Mouse (Mus musculus) stomach, postnatal 0 days (tissue): Measurements from ENCODE around the gene Cbx2. TPM values are rescaled to one million over a fixed set of nuclear protein-coding genes. Genes with fewer than 3 reads are reported as not detected.

ENCODE experiments used
- ATAC-seq: fragments of 200-750 bp; cut with Nextera tagmentation; 2 replicates; pipeline ENCODE4 v1.8.0; 2017; ENCODE audit not compliant: low FRiP score, low TSS enrichment
- DNase-seq: peaks from one replicate; pipeline ENCODE4 v3.0.0-alpha.2; 2016; ENCODE audit warnings: low spot score
- H3K27ac ChIP-seq: fragments of 300-500 bp; sonication (generic); replicated peaks from 2 replicates; pipeline ENCODE4 v1.5.1; 2014; ENCODE audit warnings: mild to moderate bottlenecking, control low read depth
- H3K27me3 ChIP-seq: fragments of 300-500 bp; sonication (generic); 2 replicates; pipeline ENCODE4 v1.6.1; 2014; ENCODE audit warnings: low read length; ENCODE audit not compliant: control insufficient read depth, insufficient read depth
- H3K36me3 ChIP-seq: fragments of 300-500 bp; sonication (generic); 2 replicates; pipeline ENCODE4 v1.6.1; 2014; ENCODE audit warnings: low read length, mixed read lengths; ENCODE audit not compliant: control insufficient read depth, insufficient read depth
- H3K4me1 ChIP-seq: fragments of 300-500 bp; sonication (generic); replicated peaks from 2 replicates; pipeline ENCODE4 v1.6.1; 2014; ENCODE audit warnings: antibody characterized with exemption; ENCODE audit not compliant: control insufficient read depth, insufficient read depth
- H3K4me2 ChIP-seq: fragments of 300-500 bp; sonication (generic); replicated peaks from 2 replicates; pipeline ENCODE4 v1.6.1; 2014; ENCODE audit warnings: low read depth, mild to moderate bottlenecking, control low read depth, moderate library complexity
- H3K4me3 ChIP-seq: fragments of 300-500 bp; sonication (generic); 2 replicates; pipeline ENCODE4 v1.5.1; 2014; ENCODE audit warnings: low read depth, low read length, control low read depth
- H3K9ac ChIP-seq: fragments of 300-500 bp; sonication (generic); 2 replicates; pipeline ENCODE4 v1.6.1; 2014; ENCODE audit warnings: mild to moderate bottlenecking, low read length, control low read depth, mixed read lengths
- H3K9me3 ChIP-seq: fragments of 300-500 bp; sonication (generic); 2 replicates; pipeline ENCODE4 v1.6.1; 2016; ENCODE audit warnings: low read length; ENCODE audit not compliant: control insufficient read depth
- CTCF ChIP-seq: IDR thresholded peaks from 2 replicates; pipeline ENCODE4 v1.5.1; 2016; ENCODE audit warnings: antibody characterized with exemption, low read depth, mild to moderate bottlenecking, moderate library complexity
- EP300 ChIP-seq: optimal IDR thresholded peaks from 2 replicates; pipeline ENCODE3; 2016; ENCODE audit warnings: antibody characterized with exemption
- WGBS: fragments of 180-500 bp; shearing (Covaris S2); extraction: QIAGEN DNeasy Blood & Tissue Kit; methylation state at CpG from one replicate; pipeline ENCODE4 v1.1.7; 2014; 5-methylcytosine and 5-hydroxymethylcytosine counted together
- polyA plus RNA-seq: library from polyadenylated mRNA; unstranded; fragments of >200 nt; fragmentation: Nextera tagmentation; extraction: Ambion mirVana; gene quantifications from 2 replicates; pipeline ENCODE4 v1.2.1, GENCODE M21; 2015

The Cbx2 gene
- polyA plus RNA-seq, 1 experiment from 2014 or later: 5.3 TPM

GRCm38 (mm10) chr11:118981012-118981776, 41.6 kb upstream of the Cbx2 start:
- ATAC-seq (no peak), DNase-seq (no peak)
- Histone ChIP-seq H3K9ac (no peak overlapping the region), H3K4me3 (no peak overlapping the region), H3K9me3 (no peaks in the 10 kb centered on the region), H3K4me1 (no peaks in the 10 kb centered on the region), H3K36me3 (no peaks in the 10 kb centered on the region), H3K27ac (no peak overlapping the region), H3K27me3 (no peaks in the 10 kb centered on the region), H3K4me2 (no peak overlapping the region)
- WGBS: 52% methylated on average over 18 of the region's 18 CpGs
- TF ChIP-seq CTCF (peak; percentile 35), EP300 (no peak)

- no peaks in the 10 kb centered on the region for H3K27me3 ChIP-seq
- H3K36me3 ChIP-seq: no peaks in the 10 kb centered on the region
- DNase-seq (no peak), ATAC-seq (no peak)
- no peaks in the 10 kb centered on the region for H3K4me1 ChIP-seq
- H3K9ac ChIP-seq: no peak overlapping the region
- H3K27ac ChIP-seq: no peak overlapping the region
- 53% methylated on average over 12 of the region's 12 CpGs for WGBS
- TF ChIP-seq CTCF (no peak), EP300 (no peak)
- no peak overlapping the region for H3K4me3 ChIP-seq
- no peaks in the 10 kb centered on the region for H3K9me3 ChIP-seq
- no peak overlapping the region for H3K4me2 ChIP-seq
Measured at GRCm38 (mm10) chr11:118982593-118983113, 40.1 kb upstream of the Cbx2 start.

- Histone ChIP-seq H3K36me3 (no peaks in the 10 kb centered on the region), H3K4me3 (no peak overlapping the region), H3K27ac (no peak overlapping the region), H3K4me1 (no peaks in the 10 kb centered on the region), H3K9me3 (no peaks in the 10 kb centered on the region), H3K9ac (no peak overlapping the region), H3K4me2 (no peak overlapping the region), H3K27me3 (no peaks in the 10 kb centered on the region)
- TF ChIP-seq CTCF: no peak
- no peak for TF ChIP-seq EP300
- ATAC-seq: no peak
- DNase-seq: no peak
- WGBS: 59% methylated on average over 5 of the region's 5 CpGs
Measured at GRCm38 (mm10) chr11:118985571-118985970, 37.2 kb upstream of the Cbx2 start.

DNA sequence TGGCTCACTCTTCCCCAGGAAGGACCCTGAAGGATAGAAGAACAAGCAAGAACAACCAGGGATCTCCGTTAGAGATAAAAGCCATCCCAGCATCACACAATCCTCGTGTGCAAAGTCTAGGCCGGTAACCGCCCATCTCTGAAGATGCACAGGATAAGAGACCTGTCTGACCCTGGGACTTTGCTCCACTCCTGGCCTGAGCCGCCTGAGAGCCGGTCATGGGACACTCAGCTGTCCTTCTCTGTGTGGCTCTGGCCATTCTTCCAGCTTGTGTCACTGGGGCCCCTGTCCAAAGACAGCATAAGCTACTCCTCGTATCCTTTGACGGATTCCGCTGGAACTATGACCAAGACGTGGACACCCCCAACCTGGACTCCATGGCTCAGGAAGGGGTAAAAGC, 34.8 kb upstream of the Cbx2 start, which contains the start of gene Enpp7:
Gene Enpp7 (plus strand): TSS at position 190 of the 400 bp plus-strand sequence.
- Histone ChIP-seq H3K9ac (no peak within 1 kb of the TSS), H3K4me2 (no peak within 1 kb of the TSS), H3K27me3 (no peaks in the 10 kb centered on the region), H3K27ac (no peak within 1 kb of the TSS), H3K4me3 (no peak within 1 kb of the TSS), H3K4me1 (no peaks in the 10 kb centered on the region), H3K9me3 (no peaks in the 10 kb centered on the region), H3K36me3 (no peaks in the 10 kb centered on the region)
- TF ChIP-seq EP300: no peak
- TF ChIP-seq CTCF: no peak
- 86% methylated on average over 10 of the region's 10 CpGs for WGBS
- DNase-seq (no peak), ATAC-seq (no peak)

DNA sequence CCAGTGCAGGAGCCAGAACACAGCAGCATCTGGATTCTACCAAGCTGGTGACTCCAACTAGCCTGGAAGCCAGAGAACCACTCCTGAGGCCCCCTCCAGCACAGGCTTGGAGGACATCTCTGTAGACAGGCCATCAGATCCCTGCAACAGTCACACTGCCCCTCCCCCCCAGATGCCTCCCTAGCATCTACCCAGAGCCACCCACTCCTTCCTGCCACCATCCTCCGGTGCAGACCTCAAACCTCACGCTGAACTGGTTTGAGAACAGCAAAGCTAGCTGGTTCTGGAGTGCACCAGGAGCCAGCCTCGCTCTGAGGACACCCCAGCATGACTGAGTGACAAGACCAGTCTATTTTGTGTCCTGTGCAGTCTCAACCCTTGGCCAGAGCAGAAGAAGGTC, 30.0 kb upstream of the Cbx2 start:
- H3K27ac ChIP-seq: no peak overlapping the region
- no peak overlapping the region for H3K4me3 ChIP-seq
- H3K36me3 ChIP-seq: no peaks in the 10 kb centered on the region
- DNase-seq (no peak), ATAC-seq (no peak)
- no peak overlapping the region for H3K9ac ChIP-seq
- WGBS: 56% methylated on average over 3 of the region's 3 CpGs
- no peaks in the 10 kb centered on the region for H3K27me3 ChIP-seq
- H3K9me3 ChIP-seq: no peaks in the 10 kb centered on the region
- H3K4me2 ChIP-seq: no peak overlapping the region
- TF ChIP-seq CTCF (no peak), EP300 (no peak)
- H3K4me1 ChIP-seq: no peaks in the 10 kb centered on the region

DNA sequence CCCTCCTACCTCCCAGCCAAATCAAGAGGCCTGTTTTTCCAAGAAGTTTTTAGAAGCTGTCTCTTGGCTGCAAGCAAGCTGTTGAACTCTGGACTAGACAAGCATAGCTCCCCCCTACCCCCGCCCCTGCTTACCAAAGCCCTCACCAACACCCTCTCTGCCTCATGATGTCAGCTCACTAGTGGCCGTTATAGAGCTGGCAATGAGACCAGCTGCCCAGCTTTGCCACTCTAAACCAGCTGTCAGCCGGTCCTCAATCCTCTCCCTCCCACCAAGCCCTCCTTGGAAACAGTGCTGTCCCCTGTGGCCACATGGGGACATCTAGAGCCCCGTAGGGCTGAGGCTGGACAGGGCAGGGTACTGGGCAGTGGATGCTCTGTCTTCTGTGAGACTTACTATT, 27.3 kb upstream of the Cbx2 start:
- no peak for DNase-seq
- no peaks in the 10 kb centered on the region for H3K4me1 ChIP-seq
- H3K27me3 ChIP-seq: no peaks in the 10 kb centered on the region
- no peak overlapping the region for H3K4me2 ChIP-seq
- no peaks in the 10 kb centered on the region for H3K36me3 ChIP-seq
- TF ChIP-seq CTCF (0 out of 2 replicates have a peak, but pooled peaks have one; percentile 4), EP300 (no peak)
- 36% methylated on average over 4 of the region's 4 CpGs for WGBS
- no peak for ATAC-seq
- no peak overlapping the region for H3K27ac ChIP-seq
- H3K9ac ChIP-seq: no peak overlapping the region
- H3K4me3 ChIP-seq: no peak overlapping the region
- H3K9me3 ChIP-seq: no peaks in the 10 kb centered on the region
